Mouse (Mus musculus): Measurements from ENCODE around the gene St6galnac6.

The St6galnac6 gene

GRCm38 (mm10) chr2:32644083-32644482 lies 44.6 kb downstream of the St6galnac6 start:
- no peak for DNase-seq

- DNase-seq = no peak
These were observed 45.4 kb downstream of the St6galnac6 start for GRCm38 (mm10) chr2:32644799-32645475.

GRCm38 (mm10) chr2:32645647-32646046 lies 46.1 kb downstream of the St6galnac6 start:
- DNase-seq = no peak

- DNase-seq = no peak
These were observed 47.0 kb downstream of the St6galnac6 start, which contains the start of gene Eng for GRCm38 (mm10) chr2:32646379-32647056. Gene Eng, plus strand, starts transcription at chr2:32646595.

- DNase-seq = no peak
These were observed 47.9 kb downstream of the St6galnac6 start for GRCm38 (mm10) chr2:32647366-32647765.

- peak; percentile 26 for DNase-seq
These were observed 54.3 kb downstream of the St6galnac6 start for GRCm38 (mm10) chr2:32653764-32654163.

GRCm38 (mm10) chr2:32654743-32655393 lies 55.4 kb downstream of the St6galnac6 start:
- no peak for DNase-seq

GRCm38 (mm10) chr2:32655394-32655744 lies 55.9 kb downstream of the St6galnac6 start:
- no peak for DNase-seq

- DNase-seq = no peak
These were observed 56.3 kb downstream of the St6galnac6 start for GRCm38 (mm10) chr2:32655826-32656225.

- DNase-seq = no peak
These were observed 59.4 kb downstream of the St6galnac6 start for GRCm38 (mm10) chr2:32658873-32659272.

GRCm38 (mm10) chr2:32661509-32662107 lies 62.1 kb downstream of the St6galnac6 start:
- no peak for DNase-seq

- DNase-seq = no peak
These were observed 62.8 kb downstream of the St6galnac6 start for GRCm38 (mm10) chr2:32662291-32662690.

GRCm38 (mm10) chr2:32665345-32665744 lies 65.8 kb downstream of the St6galnac6 start:
- peak; percentile 26 for DNase-seq

GRCm38 (mm10) chr2:32665853-32666252 lies 66.3 kb downstream of the St6galnac6 start:
- DNase-seq = no peak

- DNase-seq = peak; percentile 71
These were observed 68.3 kb downstream of the St6galnac6 start for GRCm38 (mm10) chr2:32667775-32668174.

- peak; percentile 60 for DNase-seq
These were observed 68.7 kb downstream of the St6galnac6 start for GRCm38 (mm10) chr2:32668176-32668575.

GRCm38 (mm10) chr2:32669876-32670275 lies 70.4 kb downstream of the St6galnac6 start:
- DNase-seq = no peak
